Mouse (Mus musculus) liver, adult (tissue): Measurements from ENCODE around the gene AI597479.

Source experiments
- GATA4 ChIP-seq: IDR thresholded peaks from 2 replicates; pipeline ENCODE4 v1.6.1; 2014; ENCODE audit warnings: mild to moderate bottlenecking, low read length; ENCODE audit not compliant: insufficient replicate concordance

AI597479 gene

DNA sequence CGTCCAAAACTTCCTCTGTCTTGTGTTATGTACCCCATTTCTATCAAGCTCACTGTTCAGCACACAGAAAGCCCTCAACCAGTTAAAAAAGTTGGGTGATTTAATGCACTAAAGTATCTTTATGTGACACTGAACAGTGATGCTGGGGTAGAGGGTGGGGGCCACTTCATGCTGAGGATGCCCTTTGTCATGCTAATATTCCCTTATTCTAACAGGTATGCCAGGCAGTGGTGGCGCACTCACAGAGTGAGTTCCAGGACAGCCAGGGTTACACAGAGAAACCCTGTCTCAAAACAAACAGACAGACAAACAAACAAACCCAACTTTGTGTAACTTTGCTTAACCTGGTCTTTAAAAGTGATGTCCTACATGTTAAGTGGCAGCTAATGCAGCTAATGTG lies 4.3 kb upstream of the AI597479 start:
- TF ChIP-seq GATA4: no peak

DNA sequence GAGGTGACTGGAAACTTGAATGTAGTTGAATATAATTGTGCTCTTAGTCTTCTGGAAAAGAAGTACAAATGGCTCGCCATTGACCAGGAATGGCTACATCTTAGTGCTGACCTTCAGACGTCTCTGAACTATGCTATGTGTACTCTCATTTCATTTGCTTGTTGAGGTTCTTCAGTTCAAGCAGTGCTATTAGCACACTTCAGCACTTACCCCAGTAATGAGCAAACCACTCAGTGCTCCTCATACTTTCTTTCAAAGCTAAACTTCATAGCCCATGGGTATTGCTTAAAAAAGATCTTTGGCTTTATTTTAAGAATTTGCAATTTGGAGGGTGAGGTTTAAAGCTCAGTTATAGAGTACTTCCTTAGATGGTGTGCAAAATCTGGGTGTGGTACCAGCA lies 10.2 kb downstream of the AI597479 start:
- TF ChIP-seq GATA4: no peak

DNA sequence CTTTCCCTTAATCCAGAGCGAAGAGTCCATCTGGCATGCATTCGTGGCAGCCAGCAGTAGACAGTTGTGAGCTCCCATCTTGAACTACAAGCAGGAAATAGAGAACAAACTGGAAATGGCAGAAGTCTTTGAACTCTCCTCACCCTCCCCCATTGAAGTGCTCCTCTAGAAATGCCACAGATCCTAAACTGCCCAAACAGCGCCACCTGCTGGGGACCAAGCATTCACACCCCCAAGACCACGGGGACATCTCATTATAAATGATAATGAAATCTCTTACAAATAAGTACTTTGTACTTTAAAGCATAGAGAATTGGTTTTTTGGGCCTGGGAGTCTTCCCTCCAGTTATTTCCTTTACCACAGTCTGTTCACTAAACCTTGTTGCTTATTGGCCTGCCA lies 12.0 kb downstream of the AI597479 start:
- no peak for TF ChIP-seq GATA4

DNA sequence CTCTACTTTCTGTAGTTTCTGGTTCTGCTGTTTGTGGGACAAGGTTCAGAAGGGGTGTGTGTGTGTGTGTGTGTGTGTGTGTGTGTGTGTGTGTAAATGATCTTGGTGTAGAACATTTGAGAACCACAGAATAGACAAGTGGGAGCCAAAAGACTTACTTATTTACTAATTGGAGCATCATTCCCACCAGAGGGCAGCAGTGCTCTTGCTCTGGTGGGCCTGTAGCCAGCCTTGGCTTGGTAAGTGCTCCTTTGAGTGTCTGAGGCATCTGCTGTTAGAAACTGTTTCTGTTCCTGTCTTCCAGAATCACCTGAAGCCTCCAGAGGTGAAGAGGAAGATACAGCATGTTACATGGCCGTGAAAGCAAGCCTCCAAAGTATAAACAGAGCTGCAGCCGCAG lies 14.4 kb downstream of the AI597479 start:
- no peak for TF ChIP-seq GATA4

DNA sequence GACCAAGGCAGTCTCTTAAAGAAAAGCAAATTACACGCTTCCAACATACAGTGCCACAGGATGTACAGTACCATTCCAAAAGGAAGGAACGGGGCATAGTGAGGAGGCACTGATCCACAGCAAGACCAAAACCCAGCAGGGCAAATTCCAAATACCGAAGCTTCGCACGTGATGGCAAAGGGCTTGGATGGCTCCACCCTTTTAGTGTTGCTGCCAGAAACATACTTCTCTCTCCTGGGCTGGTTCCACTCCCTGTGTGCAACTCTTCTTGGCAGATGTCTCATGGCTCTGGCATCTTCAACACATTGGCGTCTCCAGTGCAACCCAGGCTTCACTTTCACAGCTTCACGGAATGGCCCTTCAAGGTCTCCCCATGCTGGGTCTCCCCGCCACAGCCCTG lies 18.9 kb downstream of the AI597479 start:
- no peak for TF ChIP-seq GATA4

DNA sequence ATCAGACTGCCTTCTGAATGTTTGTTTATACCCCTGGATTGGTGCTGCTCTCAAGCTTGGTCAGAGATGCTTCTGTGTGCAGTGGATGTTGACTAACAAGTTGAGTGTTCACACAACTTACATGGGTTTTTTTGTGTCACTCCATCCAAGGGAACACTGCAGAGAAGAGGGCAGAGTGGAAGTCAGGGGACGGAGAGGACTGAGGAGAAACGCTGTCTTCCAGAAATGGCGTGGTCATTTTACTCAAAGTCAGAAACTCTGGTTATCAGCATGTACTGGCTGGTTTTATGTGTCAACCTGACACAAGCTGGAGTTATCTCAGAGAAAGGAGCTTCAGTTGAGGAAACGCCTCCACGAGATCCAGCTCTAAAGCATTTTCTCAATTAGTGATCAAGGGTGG lies 22.4 kb downstream of the AI597479 start:
- no peak for TF ChIP-seq GATA4

DNA sequence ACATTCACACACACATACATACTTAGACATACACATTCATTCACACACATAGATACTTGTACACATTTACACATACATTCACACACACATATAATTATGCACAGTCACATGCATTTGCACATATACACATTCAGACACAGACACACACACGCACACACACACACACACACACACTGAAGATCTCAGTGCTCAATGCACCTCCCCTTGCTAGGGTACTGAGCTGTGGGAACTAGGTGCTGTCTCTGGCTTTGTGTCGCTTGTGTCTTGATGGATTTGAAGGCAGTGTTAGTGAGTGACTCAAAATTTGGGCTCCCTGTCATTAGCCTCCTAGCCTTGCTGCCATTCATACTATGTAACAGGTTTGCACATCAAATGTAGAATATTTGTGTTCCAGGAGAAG lies 24.1 kb downstream of the AI597479 start:
- TF ChIP-seq GATA4: no peak

DNA sequence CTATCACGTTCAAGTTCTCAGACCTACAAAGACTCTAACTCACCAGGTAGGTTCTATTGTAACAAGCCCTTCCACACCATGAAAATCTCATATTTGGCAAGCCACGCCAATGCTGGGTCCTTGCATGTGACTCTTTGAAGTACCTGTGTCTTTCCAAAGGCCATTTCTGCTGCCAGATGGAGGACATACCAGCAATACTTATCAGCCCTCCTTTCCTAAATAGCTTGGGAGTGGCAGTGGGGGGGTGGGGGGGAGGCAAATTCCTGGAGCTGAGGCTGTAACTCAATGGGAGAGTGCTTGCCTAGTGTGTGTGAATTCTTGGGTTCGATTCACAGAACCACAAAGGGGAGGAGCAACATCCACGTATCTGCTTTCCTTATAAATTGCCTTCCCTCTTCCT lies 26.2 kb downstream of the AI597479 start:
- no peak for TF ChIP-seq GATA4

DNA sequence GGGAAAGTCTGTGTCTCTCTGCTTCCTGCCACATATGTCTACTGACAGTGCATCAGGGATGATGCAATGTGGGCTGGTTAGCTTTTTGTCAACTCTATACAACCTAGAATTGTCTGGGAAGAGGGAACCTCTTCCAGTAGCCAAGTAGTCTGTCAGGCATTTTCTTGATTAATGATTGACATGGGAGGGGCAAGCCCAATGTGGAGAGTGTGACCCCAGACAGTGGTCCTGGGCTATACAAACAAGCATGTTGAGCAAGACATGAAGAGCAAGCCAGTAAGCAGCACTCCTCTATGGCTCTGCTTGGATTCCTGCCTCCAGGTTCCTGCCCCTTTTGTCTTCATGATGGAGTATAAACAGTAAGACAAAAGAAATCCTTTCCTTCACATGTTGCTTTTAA lies 28.7 kb downstream of the AI597479 start:
- TF ChIP-seq GATA4: no peak

DNA sequence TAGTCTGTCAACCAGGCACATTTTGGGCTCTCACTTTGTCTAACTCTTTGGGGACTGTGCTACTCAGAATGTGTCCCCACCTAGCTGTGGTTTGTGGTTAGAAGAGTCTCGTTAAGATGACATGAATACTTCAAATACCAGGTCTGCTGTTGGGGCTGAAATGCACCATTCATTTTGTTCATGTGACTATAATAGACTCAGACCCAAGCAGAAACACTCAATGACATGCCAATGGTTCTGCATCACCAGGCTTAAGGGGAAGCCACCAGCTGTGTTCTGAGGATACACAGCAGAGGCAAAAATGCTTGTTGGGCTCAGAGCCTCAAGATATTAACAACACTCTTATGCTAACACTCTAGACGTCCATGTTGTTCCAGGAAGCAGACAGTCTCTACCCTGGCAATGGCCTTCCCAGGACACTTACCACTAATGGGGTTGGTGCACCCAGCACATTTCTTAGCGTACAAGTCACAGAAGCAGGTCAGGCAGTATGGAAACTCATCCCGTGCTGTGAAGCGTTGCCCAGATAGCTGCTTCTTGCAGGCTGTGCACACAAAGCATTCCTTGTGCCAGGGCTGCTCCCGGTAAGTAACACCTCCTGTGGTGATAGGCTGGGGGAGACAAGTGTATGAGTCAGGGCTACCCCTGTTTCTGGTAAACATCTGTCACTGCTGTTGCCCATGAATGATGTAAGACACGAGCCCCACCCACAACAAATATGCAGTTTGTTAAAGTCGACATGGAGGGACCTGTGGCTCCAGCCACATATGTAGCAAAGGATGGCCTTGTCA lies 29.5 kb downstream of the AI597479 start:
- no peak for TF ChIP-seq GATA4

DNA sequence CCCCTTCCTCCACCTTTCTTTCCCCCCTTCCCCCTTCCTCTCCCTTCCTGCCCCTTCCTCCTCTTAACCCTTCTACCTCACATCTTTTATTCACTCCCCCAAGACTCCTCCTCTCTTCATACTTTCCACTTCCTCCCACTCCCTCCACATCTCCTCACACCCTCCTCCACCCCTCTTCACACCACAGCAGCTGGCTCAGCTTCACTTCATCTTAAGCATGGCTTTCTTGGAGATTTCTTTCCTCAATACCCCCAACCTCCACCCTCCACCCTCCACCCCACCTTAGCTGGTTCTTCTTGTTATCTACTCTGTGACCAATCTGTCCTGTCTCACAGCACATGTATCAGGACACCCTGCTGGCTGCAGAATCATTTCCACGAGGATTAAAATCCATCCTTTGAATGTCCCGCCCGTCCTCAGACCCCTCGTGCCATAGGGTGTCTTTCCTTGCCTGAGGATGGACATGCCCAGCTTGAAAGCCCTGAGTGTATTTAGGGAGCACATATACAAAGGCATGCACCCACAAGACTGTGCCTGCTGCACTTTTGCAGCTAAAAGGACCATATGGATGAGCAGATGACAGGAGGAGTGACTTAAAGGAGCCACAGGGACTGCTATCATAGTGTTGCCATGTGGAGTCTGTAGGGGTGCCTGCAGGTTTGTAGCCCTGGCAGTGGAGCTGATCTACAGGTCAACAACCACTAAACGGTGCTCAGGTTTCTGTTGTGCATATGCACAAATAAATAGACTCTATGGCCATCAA lies 31.9 kb downstream of the AI597479 start:
- no peak for TF ChIP-seq GATA4

DNA sequence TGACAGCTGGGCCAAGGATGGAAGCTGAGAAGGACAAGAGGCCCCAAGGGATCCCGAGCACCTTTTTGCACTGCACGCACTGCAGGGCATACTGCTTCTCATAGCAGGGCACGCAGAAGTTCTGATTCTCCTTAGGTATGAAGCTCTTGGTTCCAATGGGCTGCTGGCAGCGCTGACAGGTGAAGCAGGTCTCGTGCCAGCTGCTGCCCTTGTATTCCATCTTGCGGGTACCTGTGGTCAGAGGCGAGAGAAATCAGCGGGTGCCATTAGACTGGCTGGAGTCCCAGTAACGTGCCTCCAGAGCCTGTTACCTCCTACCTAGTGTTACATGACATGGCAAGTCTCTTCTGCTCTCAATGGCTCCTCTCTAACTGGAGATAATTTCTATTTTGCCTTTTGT lies 33.1 kb downstream of the AI597479 start:
- TF ChIP-seq GATA4: no peak

DNA sequence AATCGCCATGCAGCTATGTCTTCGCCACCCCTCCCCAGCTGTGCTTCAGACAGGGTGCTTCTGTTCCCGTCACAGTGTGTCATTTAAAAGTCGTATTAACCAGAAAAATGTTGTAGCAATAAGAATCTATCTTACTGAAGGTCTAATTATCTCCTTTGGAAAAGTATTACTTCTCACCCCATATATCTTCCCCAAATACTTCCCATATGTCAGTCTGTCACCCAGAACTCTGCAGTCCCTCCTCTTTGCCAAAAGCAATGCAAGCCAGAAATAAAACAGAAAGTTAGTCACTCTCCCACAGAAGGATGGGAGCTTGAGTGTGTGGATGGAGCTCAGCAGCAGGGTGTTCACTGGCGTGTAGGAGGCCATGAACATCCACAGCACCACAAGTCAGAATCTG lies 38.8 kb downstream of the AI597479 start:
- no peak for TF ChIP-seq GATA4

DNA sequence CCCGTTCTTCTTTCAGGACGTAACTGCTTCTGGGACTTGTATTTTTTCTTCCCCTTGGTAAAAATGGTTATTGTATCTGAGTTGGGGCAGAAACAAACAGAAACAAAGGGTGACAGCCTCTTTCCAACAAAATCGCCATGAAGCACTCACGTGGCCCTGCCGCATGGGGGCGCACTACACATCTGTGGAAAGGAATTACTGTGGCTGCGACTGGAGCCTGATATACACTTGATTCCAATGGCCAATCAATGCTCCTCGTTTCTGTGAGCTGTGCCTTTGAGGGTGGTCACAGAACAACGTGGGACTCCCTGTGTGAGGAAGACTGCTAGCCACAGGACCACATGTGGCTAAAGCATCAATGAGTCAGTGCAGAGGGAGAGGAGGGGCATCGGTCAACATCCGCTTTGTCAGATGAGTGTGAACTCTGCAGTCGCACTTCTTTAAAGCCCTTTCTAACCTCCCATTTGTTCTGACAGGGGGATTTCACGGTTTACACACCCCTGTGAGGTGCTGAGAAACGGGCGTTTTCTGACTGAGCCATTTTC lies 39.8 kb downstream of the AI597479 start:
- no peak for TF ChIP-seq GATA4

DNA sequence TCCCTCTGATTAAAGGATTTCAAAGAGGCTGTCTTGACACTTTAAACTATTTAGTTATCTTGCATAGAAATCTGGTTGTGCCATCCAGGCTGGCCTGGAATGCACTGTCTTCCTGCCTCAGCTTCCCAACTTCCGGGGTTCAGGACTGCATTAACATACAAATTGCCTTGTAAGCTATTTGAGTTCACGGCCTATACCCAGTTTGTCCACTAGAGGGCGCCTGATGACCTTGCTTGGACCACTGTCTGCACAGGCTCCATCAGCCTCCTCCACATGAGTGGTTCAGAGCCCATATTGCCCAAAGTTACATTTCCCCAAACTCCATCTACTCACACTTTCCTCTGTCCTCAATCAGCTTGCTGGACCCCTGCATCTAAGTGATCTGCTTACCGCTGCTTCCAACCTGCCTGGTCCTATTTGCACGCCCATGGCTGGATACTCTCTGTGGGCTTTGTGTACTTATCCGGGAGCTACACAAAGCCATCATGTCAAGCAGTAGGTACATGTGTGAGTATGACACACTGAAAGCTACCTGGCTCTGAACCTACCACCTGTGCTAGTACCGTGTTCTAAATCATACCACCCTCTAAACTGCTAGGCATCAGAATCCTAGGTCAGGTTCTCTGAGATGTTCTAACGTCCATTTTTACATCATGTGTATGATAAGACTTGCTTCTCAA lies 41.2 kb downstream of the AI597479 start:
- no peak for TF ChIP-seq GATA4

DNA sequence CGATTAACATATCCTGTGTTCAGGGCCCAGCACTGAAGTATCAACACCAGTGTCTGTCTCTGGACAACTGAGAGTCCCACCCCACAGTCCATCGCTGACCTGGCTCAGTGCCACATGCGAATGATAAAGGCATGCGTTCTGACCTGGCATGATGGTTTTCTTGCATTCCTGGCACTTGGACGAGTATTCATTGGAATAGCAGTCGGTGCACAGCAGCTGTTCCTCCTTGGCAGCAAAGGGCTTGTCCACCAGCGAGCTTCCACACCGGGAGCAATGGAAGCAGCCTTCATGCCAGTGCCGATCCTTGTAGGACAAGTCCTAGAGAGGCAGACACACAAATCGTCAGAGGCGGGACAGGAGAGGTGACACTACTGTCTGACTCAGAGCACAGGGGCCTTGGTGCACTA lies 43.0 kb downstream of the AI597479 start:
- no peak for TF ChIP-seq GATA4
